Mouse (Mus musculus): Measurements from ENCODE around the gene Plppr2.

The Plppr2 gene

GRCm38 (mm10) chr9:21925506-21925905 is 11.3 kb upstream of the Plppr2 start:
- ChIA-PET CTCF (no interaction called here), POLR2A (interaction anchor here in 2 of 4 experiments (1.8 to 2.3 kb wide), 4 partner anchors 8 to 415 kb away, joined by 4 to 14 read pairs (median 6); partner anchors contain the start of genes Rab3d (in 1 of the 2) and Tmed1 (in 1 of the 2))

DNA sequence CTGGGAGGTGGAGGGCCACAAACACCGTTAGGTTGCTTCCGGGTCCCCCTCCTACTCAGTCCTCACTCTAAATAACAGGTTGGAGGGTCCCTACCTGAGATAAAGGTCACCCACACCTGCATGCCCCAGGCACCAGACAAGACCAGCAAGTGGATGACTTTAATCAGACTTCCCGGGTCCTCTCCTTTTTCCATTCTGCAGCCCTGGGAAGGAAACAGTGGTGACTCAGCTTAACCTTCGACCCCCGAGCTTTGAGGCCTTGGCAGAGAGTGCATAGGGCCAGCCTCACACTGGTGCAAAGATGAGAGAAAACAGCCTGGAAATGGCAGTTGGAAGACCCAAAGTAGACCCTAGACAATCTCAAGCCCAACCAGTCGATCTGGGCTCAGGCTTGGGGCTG is 10.7 kb upstream of the Plppr2 start:
- ChIA-PET CTCF (interaction anchor here in 1 of 4 experiments (1.6 kb wide), 1 partner anchor 55 kb away, joined by 4 read pairs; no protein-coding TSS in a partner anchor), POLR2A (interaction anchor here in 2 of 4 experiments (1.3 to 2.3 kb wide), 13 partner anchors 8 to 416 kb away, joined by 3 to 27 read pairs (median 5); partner anchors contain the start of genes Carm1 (in 1 of the 2), Gm49318 (in 1 of the 2), Ldlr (in 1 of the 2) and Rab3d (in 1 of the 2))

DNA sequence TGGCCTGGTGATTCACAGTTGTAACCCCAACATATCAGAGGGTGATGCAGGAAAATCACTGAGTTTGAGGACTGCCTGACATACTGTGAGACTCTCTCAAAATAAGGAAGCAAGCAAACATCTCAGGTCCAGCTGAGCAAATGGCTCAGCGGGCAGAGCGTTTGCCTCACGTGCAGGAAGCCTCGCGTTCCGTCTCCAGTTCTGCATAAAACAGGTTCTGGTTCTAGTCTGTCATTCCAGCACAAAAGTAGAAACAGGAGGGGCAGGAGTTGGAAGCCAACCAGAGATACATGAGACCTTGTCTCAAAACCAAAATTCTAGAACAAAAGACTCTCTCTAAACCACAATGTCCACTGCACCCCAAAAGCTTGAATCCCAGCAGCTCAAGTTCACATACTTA is 10.0 kb upstream of the Plppr2 start:
- CTCF ChIA-PET: interaction anchor here in 2 of 4 experiments (0.5 to 1.6 kb wide), 11 partner anchors 9 to 484 kb away, joined by 3 to 9 read pairs (median 3); partner anchors contain the start of genes 9530077C05Rik (in 1 of the 2), Pigyl (in 1 of the 2), Plppr2 (in 1 of the 2) and Rab3d (in 1 of the 2)
- POLR2A ChIA-PET: interaction anchor here (0.6 to 2.3 kb wide), 69 partner anchors 9 to 1284 kb away, joined by 3 to 47 read pairs (median 4); partner anchors contain the start of genes Rab3d (in 4 of the 4), Kank2 (in 3 of the 4), Plppr2 (in 3 of the 4) and Dock6 (in 2 of the 4)

DNA sequence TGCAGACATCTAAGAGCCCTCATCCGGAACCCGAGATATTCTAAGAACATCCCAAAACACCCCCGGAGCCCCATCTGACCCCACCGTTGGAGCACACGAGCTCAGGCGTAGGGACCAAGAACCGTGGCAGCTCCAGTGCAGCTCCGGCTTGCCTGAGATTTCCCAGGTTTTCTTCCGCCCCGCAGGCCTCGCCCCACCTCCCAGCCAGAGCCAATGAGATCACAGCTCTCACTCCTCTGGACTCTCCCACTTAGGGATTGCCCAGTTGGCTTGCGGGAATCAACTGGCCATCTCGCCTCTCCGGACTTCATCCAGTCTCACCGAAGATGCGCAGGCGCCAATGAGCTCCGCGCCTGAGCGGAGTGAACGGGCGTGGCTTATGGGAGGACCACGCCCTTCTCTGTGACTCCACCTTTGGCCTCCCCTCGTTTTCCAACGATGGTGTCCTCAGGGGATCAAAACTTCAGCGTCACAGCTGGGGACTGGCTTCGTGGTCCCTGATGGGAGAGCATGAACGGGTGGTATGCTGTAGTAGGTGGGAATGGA is 9.6 kb upstream of the Plppr2 start, which contains the start of the genes Ccdc159 and Tmem205:
Gene Ccdc159, plus strand, starts transcription at position 264 of the 546 bp plus-strand sequence.
Gene Tmem205, minus strand, starts transcription at position 349 of the 546 bp plus-strand sequence.
- ChIA-PET POLR2A (interaction anchor here (0.6 to 2.3 kb wide), 73 partner anchors 9 to 1285 kb away, joined by 3 to 47 read pairs (median 4); partner anchors contain the start of genes Rab3d (in 4 of the 4), Kank2 (in 3 of the 4), Plppr2 (in 3 of the 4) and Dock6 (in 2 of the 4)), CTCF (interaction anchor here (0.5 to 1.6 kb wide), 14 partner anchors 9 to 484 kb away, joined by 3 to 9 read pairs (median 3); partner anchors contain the start of genes Plppr2 (in 2 of the 4), 9530077C05Rik (in 1 of the 4), Pigyl (in 1 of the 4) and Rab3d (in 1 of the 4))

DNA sequence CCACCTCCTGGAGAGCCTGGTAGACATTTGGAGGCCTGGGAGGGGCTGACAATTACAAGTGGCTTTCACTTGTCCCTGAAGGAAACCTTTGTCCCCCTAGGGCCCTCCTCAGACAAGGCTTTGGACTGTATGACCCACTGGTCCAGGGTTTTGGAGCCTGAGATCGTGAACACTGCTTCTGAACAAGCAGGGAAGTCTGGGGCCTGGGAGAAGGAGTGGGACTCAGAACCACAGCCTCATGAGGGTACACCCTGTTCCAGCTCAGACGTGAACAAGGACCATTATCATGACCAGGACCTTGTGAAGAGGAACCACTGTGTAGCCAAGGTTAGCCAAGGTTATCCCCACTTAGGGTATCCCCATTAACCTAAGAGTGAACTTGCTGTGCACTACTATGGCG is 7.6 kb upstream of the Plppr2 start:
- CTCF ChIA-PET: no interaction called here
- POLR2A ChIA-PET: interaction anchor here in 1 of 4 experiments (1.0 to 1.2 kb wide), 2 partner anchors 11 to 125 kb away, joined by 3 read pairs; partner anchors contain the start of gene Rab3d

- POLR2A ChIA-PET: no interaction called here
- CTCF ChIA-PET: no interaction called here
Observed at GRCm38 (mm10) chr9:21932006-21932405, 4.8 kb upstream of the Plppr2 start.

DNA sequence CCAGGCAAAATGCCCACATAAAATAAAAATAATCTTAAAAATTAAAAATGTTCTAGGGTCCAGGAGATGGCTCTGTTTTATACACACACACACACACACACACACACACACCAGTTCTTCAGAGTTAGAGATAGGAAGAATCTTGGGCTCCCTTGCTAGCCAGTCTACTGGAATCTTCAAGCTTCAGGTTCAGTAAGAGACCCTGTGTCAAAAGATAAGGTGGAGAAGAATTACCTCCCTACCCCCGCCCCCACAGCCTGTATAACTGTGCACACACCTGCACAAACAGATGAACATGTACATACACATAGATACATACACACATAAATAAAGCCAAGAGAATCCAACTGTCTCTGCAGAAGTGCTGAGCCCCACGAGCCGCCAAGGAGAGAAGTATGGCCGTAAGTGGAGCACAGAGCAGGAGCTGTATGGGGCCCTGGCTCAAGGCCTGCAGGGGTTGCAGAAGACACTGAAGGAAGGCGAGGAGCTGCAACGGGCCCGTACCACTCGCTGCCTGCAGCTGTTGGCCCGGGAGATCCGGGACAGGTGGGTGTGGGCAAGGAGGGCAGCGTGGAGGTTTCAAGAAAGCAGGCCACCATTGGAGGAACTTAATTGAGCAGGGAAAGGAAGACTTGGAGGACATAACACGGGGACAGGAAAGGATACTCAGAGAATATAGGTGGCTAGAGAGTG is 4.2 kb upstream of the Plppr2 start:
- ChIA-PET POLR2A (interaction anchor here in 2 of 4 experiments (0.9 to 1.2 kb wide), 5 partner anchors 13 to 153 kb away, joined by 3 to 5 read pairs (median 3); partner anchors contain the start of genes Angptl8 (in 1 of the 2), Ecsit (in 1 of the 2) and Rab3d (in 1 of the 2)), CTCF (interaction anchor here in 1 of 4 experiments (0.7 kb wide), 1 partner anchor 58 kb away, joined by 3 read pairs; no protein-coding TSS in a partner anchor)

GRCm38 (mm10) chr9:21934021-21934420 is 2.8 kb upstream of the Plppr2 start:
- ChIA-PET POLR2A (interaction anchor here in 2 of 4 experiments (0.8 to 1.2 kb wide), 5 partner anchors 12 to 231 kb away, joined by 3 read pairs; partner anchors contain the start of gene Rab3d (in 1 of the 2)), CTCF (no interaction called here)

GRCm38 (mm10) chr9:21935466-21936131 is 1.2 kb upstream of the Plppr2 start:
- CTCF ChIA-PET: no interaction called here
- POLR2A ChIA-PET: interaction anchor here in 1 of 4 experiments (0.6 to 1.9 kb wide), 3 partner anchors 8 to 28 kb away, joined by 3 to 15 read pairs (median 7); partner anchors contain the start of genes Ccdc159, Epor, Rab3d and Tmem205

DNA sequence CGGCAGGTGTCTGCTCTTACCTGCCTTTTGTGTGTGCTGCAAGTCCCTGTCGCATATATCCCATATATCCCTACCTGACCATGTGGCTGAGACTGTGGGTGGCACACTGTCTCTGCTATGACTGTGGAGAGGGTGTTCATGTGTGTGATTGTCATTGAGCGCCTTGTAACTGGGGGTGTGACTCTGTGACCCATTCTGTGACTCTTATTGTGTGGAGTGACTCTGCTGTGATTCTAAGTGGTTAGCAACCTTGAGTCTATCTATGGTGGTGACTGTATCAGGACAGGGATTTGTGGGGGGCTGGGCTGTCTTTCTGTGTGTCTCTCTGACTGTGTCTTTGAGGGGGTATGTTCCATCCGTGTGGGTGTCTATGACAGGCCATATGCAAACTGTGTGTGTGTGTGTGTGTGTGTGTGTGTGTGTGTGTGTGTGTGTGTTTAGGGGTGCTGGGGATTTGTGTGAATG is 910 bp downstream of the Plppr2 start:
- ChIA-PET CTCF (no interaction called here), POLR2A (no interaction called here)

- ChIA-PET CTCF (no interaction called here), POLR2A (interaction anchor here in 1 of 4 experiments (0.6 kb wide), 1 partner anchor 132 kb away, joined by 3 read pairs; no protein-coding TSS in a partner anchor)
Observed at GRCm38 (mm10) chr9:21938234-21938855, 1.5 kb downstream of the Plppr2 start.

DNA sequence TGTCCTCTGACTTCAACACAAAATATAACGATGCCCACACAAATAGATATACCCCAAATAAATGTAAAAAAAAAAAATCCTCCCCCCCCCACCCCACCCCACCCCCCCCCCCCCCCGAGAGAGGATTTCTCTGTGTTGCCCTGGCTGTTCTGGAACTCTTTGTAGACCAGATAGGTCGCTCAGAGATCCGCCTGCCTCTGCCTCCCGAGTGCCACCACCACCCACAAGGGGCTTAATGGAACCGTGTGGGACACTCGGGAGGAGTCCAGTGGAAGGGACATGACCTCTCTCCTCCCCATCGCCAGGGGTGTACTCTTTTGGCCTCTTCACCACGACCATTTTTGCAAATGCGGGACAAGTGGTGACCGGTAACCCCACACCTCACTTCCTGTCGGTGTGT is 6.2 kb downstream of the Plppr2 start:
- CTCF ChIA-PET: no interaction called here
- POLR2A ChIA-PET: interaction anchor here in 1 of 4 experiments (1.5 kb wide), 1 partner anchor 25 kb away, joined by 6 read pairs; the partner anchor contains the start of gene Rab3d

DNA sequence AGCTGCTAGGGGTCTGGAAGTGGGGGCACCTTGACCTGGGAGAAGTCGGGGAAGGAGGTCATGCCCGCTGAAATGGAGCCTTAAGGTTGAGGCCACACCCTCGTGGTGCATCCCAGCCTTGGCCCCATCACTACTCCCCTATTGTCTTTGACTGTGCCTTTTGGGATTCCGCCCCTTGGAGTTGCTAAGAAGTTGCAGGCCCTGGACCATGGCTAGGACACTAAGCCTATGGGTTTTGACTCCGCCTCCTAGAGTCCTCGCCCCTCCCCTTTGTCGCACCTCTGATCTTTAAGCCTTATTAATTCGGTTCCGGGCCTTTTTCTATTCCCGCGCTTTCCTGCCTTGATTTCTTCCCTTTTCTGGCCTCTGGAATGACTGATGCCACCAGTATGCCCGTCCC is 6.8 kb downstream of the Plppr2 start:
- CTCF ChIA-PET: interaction anchor here in 1 of 4 experiments (1.2 kb wide), 1 partner anchor 12 kb away, joined by 3 read pairs; the partner anchor contains the start of gene Swsap1
- POLR2A ChIA-PET: interaction anchor here in 2 of 4 experiments (0.9 to 1.6 kb wide), 4 partner anchors 16 to 217 kb away, joined by 3 to 6 read pairs (median 4); partner anchors contain the start of genes Ccdc159 (in 1 of the 2), Rab3d (in 1 of the 2) and Tmem205 (in 1 of the 2)

GRCm38 (mm10) chr9:21944267-21944666 is 7.4 kb downstream of the Plppr2 start:
- ChIA-PET CTCF (interaction anchor here in 1 of 4 experiments (1.2 kb wide), 1 partner anchor 12 kb away, joined by 3 read pairs; the partner anchor contains the start of gene Swsap1), POLR2A (interaction anchor here in 2 of 4 experiments (0.9 to 1.6 kb wide), 4 partner anchors 17 to 218 kb away, joined by 3 to 6 read pairs (median 4); partner anchors contain the start of genes Ccdc159 (in 1 of the 2), Rab3d (in 1 of the 2) and Tmem205 (in 1 of the 2))

DNA sequence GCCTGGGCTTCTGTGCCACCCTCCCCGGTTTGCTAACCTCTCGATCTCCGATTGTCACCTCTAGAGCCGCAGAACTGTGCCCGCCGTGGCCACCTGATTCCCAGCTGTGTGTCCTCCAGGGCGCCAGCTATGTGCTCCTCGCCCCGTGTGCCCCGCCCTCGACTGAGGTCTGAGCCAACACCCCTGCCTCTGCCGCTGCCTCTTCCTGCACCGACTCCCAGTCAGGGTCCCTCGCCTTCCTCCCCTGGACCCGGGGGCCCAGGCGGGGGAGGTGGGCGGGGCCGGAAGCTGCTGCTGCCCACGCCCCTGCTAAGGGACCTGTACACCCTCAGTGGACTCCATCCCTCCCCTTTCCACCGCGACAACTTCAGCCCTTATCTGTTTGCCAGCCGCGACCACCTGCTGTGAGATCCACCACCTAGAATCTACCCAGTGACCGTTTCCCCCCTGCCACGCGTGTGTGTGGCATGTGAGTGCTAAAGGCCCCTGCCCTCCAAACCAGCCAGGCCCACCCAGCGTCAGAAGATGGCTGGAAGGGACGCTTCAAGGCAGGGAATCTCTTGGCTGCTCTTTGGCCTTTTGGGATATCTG is 10.8 kb downstream of the Plppr2 start:
- ChIA-PET CTCF (interaction anchor here in 2 of 4 experiments (0.5 to 0.7 kb wide), 4 partner anchors 77 to 279 kb away, joined by 3 to 5 read pairs (median 3); no protein-coding TSS in a partner anchor), POLR2A (interaction anchor here in 3 of 4 experiments (0.5 to 1.9 kb wide), 6 partner anchors 21 to 364 kb away, joined by 3 to 5 read pairs (median 3); partner anchors contain the start of genes Ccdc159 (in 1 of the 3) and Tmem205 (in 1 of the 3))

- ChIA-PET CTCF (interaction anchor here in 2 of 4 experiments (0.6 to 0.7 kb wide), 3 partner anchors 77 to 159 kb away, joined by 3 to 5 read pairs (median 3); no protein-coding TSS in a partner anchor), POLR2A (interaction anchor here in 3 of 4 experiments (0.5 to 1.9 kb wide), 6 partner anchors 21 to 365 kb away, joined by 3 to 5 read pairs (median 3); partner anchors contain the start of genes Ccdc159 (in 1 of the 3) and Tmem205 (in 1 of the 3))
Observed at GRCm38 (mm10) chr9:21948146-21948545, 11.3 kb downstream of the Plppr2 start.
